Mouse (Mus musculus): Measurements from ENCODE around the gene Trim9.

DNA sequence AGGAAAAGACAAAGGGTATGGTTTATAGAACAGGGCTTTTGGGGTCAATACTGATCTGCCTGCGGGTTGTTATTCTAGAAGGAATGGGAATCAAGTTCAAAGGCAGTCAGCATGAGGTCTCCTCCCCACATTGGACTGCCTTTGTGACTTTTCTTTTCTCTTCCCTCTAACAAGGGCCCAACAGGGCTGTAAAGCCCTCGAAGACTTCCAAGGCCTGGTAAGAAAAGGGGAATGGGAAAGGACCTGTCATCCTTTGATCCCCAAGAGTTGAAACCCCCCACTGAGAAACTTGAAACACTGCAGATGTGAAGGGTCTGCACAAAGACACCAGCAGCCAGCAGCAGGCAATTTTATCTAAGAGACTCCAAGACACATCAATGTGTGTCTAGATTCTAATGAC lies 21.0 kb downstream of the Trim9 start:
- TF ChIP-seq CTCF (IDR thresholded peaks at IDR 0.05; ENCODE audit: extremely low read depth, insufficient read depth, insufficient read length, insufficient replicate concordance) (no peak), POLR2A (IDR thresholded peaks at IDR 0.05; ENCODE audit: low read depth, low read length) (no peak)
